Mouse (Mus musculus): Measurements from ENCODE around the gene Ptprj.
"Not testable (repeated sequence)": the region's sequence is repeated elsewhere in the genome, so short reads cannot be mapped to it uniquely, and the experiment has no call there.

Gene Ptprj

DNA sequence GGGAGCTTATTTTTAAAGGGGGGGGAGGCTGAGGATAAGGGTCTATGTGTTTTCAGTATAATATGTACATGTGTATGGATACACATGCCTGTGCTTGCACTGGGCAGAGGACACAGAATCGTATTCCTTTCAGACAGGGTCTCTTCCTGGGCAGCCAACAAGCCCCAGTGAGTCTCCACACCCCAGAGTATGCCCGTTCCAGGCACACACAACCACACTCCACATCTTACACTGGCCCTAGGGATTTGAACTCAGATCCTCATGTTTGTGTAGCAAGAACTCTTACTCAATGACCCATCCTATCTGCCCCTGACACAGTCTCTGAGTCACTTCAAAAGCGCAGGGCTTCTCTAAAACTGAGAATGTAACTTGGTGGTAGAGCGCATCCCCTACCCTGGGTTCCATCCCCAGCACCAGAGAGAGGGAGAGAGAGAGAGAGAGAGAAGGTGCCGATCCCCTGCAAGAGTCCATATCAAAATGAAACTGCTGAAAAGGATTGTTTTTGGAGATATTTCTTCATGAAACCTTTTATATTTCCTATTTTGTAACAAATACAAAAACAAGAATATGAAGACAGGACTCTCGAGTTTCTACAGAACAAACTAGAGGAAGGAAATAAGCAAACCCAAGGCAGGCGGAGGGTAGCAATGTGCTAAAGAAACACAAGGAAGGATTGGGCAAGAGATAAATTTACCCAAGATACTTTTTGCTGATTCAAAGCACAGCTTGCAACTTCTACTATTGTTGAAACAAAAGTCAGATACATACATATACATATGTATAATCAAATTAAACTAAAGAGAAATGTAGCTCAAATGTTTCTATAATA, 2.8 kb downstream of the Ptprj start:
- no peak for DNase-seq (ENCODE audit: low read depth, low spot score)

DNA sequence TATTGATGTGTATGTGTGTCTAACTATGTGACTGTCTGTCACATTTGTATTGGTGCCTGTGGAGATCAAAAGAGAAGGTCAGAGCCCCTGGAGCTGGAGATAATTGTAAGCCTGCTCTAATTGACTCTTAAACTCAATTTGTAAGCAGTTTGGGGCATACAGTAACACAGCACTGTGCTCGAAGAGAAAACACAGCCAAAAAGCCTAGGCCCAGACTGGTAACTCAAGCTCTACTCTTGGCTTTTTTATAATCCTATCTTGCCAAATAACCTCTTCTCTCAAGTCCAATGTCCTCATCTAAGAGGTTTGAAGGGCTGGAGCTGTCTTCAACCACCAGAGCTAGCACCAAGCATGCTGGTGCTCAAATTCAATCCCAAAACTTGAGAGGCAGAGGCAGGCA, 3.5 kb downstream of the Ptprj start:
- DNase-seq (ENCODE audit: low read depth, low spot score), result no peak

DNA sequence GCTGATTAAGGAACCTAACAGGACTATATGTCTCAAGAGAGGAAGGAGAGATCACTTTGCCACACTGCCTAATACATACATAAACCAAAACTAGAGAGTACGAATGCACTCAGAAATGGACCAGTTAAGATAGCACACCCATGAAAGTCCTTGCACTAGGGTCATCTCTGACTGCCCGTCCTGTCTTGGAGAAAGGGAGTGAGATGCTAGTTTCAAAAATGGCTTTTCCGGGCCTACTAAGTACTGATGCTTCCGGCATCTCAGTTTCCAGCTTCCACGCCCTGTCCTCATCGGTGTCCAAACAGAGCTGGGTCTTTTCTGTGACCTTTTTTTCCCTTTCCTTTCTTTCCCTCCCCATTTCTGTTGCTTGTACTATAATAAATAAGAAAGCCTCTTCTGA, 4.0 kb downstream of the Ptprj start:
- DNase-seq (ENCODE audit: low read depth, low spot score), result no peak

DNA sequence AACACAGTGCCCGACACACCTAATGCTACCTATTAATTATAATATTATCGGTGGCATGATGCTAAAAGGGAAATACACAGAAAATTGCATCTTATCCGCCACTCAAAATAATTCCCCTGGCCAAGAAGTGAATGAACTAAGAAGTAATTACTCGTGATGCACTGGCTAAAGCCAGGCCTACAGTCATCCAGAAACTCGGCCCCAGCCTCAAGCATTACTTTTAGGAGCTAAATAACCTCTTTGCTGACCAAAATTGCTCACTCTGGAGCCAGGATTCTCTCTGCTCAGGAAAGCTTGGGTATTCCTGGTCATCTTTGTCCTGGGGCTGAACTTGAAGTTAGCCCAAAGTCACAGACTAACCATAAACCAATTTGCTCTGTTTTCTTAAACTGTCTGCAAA, 4.7 kb downstream of the Ptprj start:
- DNase-seq (ENCODE audit: low read depth, low spot score), result no peak

DNA sequence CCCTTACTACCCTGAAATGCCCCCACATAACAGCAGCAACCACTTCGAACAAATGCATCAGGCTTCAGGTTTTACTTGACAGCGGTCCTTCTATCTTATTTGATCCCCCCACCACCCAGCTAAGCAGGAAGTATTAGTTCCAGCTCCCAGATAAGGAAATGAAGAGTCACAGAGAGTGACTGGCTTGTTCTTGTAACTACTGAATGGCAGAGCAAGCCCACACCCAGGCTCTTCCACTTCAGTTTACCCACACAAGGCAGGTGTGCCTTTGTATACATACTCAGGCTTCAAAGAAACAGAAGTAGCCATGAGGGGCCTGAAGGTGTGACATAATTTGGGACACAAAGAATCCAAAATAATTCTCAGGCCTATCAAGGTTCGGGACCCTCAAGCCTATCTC, 5.3 kb downstream of the Ptprj start:
- DNase-seq (ENCODE audit: low read depth, low spot score), result no peak

DNA sequence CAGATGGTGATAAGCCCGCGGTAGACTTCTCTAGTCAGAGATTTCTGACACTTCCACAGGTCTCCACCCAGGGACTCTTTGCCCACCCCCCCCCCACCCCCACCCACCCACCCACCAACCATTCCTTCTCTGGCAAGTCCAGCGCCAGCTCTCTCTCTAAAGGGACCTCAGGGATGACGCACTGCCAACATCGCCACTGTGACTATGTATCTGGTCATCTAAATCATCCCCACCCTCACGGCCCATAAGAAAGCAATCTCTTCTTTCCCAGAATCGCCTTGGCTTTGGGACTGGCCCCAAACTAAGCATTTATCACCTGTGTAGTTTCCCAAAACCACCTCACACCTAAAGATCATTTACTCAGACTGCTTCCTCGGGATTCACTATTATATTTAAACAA, 5.9 kb downstream of the Ptprj start:
- no peak for DNase-seq (ENCODE audit: low read depth, low spot score)

DNA sequence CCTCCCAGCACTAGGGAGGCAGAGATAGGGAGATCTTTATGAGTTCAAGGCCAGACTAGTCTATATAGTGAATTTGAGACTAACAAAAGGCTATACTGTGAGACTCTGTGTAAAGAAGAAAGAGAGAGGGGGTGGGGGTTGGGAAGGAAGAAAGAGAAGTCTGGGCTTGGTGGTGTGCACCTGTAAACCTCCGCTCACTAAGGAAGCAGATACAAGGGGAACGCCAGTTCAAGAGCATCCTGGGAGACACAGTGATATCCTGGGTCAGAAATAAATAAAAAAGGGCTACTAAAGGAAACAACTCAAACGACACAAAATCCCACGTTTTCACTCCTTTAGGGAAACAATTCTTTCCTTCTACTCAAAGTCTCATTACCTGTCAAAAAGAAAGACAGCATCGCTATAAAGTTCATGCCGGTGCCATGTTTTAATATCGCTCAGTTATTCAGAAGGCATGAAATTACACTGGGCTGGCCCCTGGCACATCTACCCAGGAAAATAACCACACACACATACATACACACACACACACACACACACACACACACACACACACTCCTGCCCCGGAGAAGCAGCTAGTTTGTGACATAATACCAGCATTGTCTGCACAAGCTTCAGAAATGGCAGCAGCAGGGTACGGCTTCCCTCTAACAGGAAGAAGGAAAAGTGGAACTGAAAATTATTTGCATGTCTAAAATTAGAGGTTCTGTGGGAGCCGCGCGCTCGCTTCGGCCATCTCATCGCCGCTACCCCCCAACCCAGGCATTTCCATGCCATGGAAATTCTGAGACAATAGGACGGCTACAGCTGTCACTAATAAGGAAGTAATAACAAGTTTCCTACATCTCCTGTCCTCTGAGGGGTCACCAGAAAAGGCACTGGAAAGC, 6.6 kb downstream of the Ptprj start:
- DNase-seq (ENCODE audit: low read depth, low spot score), result no peak

DNA sequence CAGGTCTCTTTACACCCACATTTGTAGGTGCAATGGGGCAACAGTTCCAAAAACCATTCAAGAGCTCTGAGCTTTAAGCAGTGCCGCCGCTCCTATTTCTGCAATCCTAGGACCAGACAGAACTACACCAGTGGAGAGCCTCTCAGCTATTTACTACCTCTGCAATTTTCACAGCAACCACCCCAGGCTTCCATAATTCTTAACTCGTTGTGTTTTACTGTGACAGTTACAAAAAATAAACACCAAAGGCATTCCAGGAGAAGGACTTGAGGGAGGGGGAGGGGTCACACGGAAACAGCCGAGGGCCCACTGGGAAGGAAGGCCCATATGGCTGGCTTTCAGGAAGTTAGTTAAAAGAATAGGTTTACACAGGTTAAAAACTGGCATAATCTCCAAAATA, 8.3 kb downstream of the Ptprj start:
- no peak for DNase-seq (ENCODE audit: low read depth, low spot score)

DNA sequence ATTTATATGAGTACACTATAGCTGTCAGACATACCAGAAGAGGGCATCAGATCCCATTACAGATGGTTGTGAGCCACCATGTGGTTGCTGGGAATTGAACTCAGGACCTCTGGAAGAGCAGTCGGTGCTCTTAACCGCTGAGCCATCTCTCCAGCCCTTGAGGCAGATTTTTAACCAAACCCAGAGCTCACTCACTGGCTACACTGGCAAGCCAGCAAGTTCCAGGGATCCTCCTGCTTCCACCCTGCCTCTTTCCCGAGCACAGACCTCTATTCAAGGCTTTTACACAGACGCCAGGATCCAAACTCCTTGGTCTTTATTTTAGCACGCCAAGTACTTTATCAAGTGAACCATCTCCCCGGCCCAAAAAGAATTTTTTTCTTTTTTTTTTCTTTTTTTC, 9.0 kb downstream of the Ptprj start:
- not testable (repeated sequence) for DNase-seq (ENCODE audit: low read depth, low spot score)

DNA sequence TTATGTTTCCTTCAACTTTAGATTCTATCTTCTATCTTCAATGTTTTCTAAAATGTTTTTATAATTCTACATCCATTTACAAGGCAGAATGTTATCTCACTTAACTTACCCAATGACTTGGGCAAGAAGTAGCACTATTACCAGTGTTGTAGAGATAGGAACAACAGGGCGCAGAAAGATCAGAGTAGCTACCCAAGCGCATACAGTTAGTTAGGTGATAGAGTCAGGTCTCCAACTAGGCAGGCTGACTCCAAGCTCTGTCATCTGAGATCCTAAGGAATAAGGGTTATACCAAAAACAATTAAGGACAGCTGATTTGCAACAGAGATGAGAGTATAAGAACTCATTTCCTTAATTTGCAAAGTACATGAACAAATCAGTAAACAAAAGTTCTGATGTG, 9.6 kb downstream of the Ptprj start:
- DNase-seq (ENCODE audit: low read depth, low spot score), result no peak

DNA sequence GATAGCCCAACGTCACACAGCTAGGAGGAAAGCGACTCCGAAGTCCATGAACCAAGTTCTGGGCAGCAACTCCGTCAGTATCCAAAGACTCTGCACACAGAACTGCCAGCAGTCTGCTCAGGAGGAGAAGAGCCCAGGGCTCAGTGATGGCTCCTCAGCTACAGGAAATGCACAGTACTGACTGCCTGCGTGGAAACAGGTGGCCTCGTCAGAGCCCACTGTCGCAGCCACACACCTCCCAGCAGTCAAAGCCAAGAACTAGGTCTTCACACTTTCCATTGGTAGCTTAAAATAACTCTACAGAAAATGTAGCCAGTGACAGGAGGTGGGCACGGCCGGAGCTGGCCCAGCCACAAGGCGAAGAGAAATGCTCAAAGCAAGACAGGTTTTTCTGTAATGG, 10.2 kb downstream of the Ptprj start:
- DNase-seq (ENCODE audit: low read depth, low spot score), result no peak

DNA sequence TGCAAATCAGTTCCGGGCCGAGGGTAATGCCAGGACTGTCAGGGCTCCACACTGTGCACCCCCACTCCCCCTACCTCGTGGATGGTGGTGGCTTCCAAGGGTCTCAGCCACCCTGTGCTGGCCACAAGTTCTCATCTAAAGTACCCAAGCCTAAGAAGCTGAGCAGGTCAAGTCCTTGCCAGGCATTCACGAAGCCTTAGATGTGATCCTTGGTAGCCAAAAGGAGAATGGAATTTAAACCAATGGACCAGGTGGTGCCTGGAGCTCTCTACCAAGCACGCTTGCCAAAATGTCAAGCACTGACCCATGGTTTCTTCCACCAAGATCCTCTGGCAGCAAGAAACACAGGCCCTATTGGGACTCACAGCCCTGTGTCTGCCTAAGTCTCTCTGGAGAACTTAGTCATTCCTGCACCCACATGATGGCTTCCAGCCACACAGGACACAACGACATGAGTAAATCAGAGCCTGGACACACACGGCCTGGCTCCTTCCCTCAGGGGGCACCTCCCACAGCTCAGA, 11.4 kb downstream of the Ptprj start:
- no peak for DNase-seq (ENCODE audit: low read depth, low spot score)

DNA sequence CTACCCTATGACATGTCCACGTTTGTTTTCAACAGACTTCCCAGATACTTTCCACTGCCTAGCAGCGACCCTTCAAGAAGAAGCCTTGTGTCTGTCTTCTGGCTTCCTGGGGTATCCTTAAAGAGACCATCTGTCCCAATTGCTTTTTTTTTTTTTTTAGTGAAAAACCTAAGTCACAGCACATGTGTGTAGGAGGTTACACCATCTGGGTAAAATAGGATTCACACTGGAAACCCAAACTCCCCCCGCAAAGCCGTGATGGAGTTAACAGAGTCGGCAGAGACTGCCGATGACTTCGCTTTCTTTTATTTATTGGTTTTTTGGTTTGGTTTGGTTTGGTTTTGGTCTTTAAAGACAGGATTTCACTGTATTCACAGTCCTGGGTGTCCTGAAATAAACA, 12.4 kb downstream of the Ptprj start:
- DNase-seq (ENCODE audit: low read depth, low spot score), result no peak

DNA sequence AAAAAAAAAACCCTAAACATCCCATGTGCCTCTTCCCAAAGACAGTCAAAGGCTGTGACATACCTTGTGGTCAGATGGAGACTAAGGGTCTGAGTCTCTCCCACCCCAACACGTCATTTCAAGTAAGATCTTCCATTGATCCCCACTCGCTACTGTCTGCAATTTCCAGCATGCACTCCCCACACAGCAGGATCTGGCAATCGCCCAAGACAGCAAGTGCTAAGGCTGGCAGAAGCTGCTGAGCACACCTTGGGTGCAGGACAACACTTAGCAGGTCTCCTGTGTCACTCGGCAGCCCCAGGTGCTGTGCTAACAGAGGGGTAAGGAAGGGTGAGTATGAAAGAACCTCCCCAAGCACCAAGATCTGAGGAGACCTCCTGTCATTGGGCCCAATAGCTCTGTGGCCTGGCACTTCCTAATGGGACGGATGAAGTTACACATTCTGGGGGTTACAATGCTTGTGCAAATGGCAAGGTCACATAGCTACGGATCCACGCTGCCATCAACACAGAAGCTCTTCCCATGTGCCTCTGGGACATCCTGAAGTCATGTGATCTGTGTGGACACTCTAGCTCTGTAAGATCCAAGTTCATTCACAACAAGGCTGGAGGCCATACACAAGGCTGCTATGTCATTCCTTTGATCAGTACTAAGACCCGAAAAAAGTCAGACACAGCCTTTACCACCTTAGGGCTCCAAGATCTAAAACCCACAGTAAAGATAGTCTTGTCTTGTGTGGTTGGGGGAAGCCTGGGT, 13.5 kb downstream of the Ptprj start:
- DNase-seq (ENCODE audit: low read depth, low spot score), result peak; percentile 41

DNA sequence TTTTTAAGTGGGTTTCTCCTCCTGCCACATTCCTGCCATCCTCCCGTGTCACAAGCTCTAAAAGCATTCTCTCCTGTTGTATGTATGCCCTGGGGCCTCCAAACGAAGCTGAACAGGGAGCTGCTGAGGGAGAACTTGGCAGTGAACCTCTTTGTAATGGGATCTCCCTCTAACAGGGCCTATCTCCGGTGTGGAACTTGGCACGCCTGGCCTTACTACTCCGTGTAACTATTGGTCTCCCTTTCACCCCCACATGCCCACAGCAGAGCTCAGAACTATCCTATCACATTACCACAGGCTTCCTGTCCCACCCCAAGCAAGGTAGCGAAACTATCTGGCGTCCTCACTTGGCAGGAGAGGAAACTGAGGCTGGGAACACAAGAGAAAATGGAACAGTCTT, 14.4 kb downstream of the Ptprj start:
- no peak for DNase-seq (ENCODE audit: low read depth, low spot score)

DNA sequence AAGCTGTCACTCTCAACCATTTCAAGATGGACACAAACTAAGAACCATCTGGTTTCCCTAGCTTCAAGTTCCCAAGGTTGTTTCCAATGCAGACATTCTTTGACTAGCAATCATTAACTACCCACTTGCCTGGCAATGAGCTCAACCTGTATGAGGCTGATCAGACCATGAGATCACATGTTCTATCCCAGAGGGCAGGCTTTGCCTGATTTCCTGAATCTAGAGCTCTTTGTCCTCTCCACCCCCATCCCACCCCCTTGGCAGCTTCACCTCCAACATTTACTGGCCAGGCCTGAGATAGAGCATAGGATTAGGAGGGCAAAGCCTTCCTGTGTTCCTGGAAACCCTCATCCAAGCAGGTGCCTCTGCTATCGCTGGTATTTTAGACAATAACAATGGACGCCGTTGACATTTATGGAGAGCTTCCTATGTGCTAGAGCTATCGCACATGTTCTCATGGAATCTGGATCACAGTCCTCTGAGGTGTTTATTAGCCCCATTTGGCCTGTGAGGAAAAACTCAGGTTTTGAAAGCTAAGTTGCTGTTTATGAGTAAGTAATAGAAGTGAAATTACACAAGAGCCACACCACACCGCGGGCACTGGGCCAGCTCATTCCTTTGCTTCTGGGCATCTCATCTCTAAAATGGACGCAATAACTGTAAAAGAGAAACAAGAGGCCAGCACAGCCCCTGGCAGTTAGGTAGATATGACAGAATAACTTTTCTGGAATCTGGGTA, 15.1 kb downstream of the Ptprj start:
- no peak for DNase-seq (ENCODE audit: low read depth, low spot score)

DNA sequence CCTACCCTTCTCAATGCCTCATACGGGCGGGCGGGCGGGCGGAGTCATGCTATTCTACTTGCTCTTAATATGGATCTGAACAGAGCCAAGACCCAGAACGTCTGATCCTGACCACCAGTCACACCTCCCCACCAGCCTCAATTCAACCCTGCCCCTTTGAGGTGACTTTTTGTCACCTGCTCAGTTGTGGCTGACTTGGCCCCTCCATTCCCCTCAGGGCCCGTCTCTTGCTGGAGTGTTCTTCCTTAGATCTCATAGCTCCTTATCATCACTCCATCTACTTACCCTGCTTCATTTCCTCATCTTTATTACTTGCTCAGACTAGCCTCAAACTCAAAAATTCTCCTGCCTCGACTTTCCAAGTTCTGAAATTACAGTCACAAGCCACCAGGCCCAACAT, 15.9 kb downstream of the Ptprj start:
- no peak for DNase-seq (ENCODE audit: low read depth, low spot score)

DNA sequence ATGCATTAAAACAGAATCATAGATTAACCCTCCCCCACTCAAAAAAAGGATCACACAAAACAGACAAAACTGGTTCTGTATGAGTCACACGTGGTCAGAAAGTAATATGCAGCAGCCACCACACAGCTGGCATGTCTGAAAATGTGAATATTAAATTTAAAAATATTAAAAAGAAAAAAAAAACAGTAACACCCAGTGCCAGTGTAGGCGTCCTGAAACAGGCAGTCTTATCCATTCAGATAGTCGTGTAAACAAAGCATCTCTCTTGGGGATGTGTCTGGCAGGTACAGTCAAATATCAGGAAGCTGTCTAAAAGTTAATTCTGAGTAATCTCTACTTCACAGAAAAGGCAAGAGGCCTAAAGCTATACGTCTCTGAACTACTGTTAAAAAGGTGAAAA, 17.3 kb downstream of the Ptprj start:
- DNase-seq (ENCODE audit: low read depth, low spot score), result no peak

DNA sequence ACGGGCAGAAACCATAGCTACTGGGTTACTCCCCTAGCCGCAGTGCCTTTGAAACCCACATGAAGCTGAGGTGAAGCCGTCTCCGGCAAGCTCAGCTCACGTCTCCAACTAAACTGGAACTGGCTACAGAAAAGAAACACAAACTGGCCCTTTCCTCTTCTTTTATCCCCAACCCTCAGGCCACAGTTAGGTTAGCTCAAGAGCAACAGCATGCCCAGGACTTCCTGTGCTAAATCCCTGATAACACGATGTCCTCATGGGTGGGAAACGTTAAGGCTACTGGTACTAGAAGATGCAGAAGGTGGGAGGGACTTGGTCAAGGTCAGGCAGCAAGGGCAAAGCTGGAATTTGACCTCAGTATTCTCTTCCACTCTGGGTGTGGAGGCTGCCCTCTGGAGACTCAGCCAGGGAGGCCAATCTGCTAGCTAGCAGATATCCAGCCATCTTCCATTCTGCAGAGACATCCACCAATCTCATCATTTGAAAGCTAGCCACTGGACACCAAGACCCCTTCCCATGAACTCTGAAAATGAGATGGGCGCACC, 18.2 kb downstream of the Ptprj start:
- peak; percentile 75 for DNase-seq (ENCODE audit: low read depth, low spot score)

DNA sequence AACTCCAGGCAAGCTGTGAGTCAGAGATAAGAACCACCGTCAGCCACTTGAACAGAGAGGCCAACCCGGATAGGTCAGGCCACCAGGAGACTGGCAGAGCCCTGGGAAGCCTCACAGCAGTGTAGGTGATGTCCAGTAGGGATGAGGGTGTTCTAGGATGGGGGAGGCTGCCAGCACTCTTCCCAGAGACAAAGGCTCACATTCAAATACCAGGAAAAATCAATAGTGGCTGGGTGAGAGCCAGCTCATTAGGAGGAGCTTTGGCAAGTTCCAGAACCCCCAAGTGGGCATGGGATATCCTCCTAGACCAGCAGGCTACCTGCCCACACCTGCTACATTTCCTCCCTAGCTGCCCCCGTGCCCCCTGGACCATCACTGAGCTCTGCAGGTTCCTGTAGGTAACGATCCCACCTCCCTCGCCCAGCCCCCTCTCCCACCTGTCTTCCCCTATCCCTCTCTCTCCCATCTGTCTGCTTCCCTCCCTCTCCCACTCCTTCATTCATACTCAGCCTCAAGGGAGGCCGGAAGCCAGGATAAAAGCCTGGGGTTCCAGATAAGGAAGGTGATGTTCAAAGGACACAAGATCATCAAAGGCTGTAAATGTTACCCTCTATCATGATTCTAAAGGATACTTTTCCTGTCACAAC, 20.1 kb downstream of the Ptprj start:
- DNase-seq (ENCODE audit: low read depth, low spot score), result peak; percentile 77
